Mouse (Mus musculus) layer of hippocampus, postnatal 36 days (tissue): ENCODE measurements around the gene Timd2. TPM values are rescaled to one million over a fixed set of nuclear protein-coding genes. Genes with fewer than 3 reads are reported as not detected.
"Not testable (repeated sequence)": the region's sequence is repeated elsewhere in the genome, so short reads cannot be mapped to it uniquely, and the experiment has no call there.

Source experiments
- DNase-seq, 2 experiments: peaks; one replicate each; pipeline ENCODE4 v3.0.0; 2022
- total RNA-seq, 2 experiments: library from RNA; stranded (reverse); gene quantifications; 2 replicates each; pipeline ENCODE4 v1.2.3; 2021

The Timd2 gene
- total RNA-seq = not detected

GRCm38 (mm10) chr11:46706664-46707356 is at the start of gene Timd2:
Gene Timd2 (minus strand): TSS chr11:46707061.
- no peak for DNase-seq

GRCm38 (mm10) chr11:46755714-46756113 is 48.9 kb upstream of the Timd2 start:
- DNase-seq = not testable (repeated sequence)

GRCm38 (mm10) chr11:46754669-46755068 is 47.8 kb upstream of the Timd2 start:
- DNase-seq = no peak

- no peak for DNase-seq
Observed at GRCm38 (mm10) chr11:46753662-46754061, 46.8 kb upstream of the Timd2 start.

- DNase-seq = no peak
Observed at GRCm38 (mm10) chr11:46747996-46748395, 41.1 kb upstream of the Timd2 start.

- no peak for DNase-seq
Observed at GRCm38 (mm10) chr11:46741716-46742115, 34.9 kb upstream of the Timd2 start.

- no peak for DNase-seq
Observed at GRCm38 (mm10) chr11:46740886-46741285, 34.0 kb upstream of the Timd2 start.

GRCm38 (mm10) chr11:46739501-46739900 is 32.6 kb upstream of the Timd2 start:
- no peak for DNase-seq

- DNase-seq = not testable (repeated sequence)
Observed at GRCm38 (mm10) chr11:46735076-46735475, 28.2 kb upstream of the Timd2 start, which contains the start of gene Havcr1. Gene Havcr1 (plus strand): TSS chr11:46735080.

- DNase-seq = no peak
Observed at GRCm38 (mm10) chr11:46734617-46735016, 27.8 kb upstream of the Timd2 start.

GRCm38 (mm10) chr11:46733242-46733789 is 26.5 kb upstream of the Timd2 start:
- no peak for DNase-seq

- DNase-seq = no peak
Observed at GRCm38 (mm10) chr11:46731541-46732070, 24.7 kb upstream of the Timd2 start.

- DNase-seq = no peak
Observed at GRCm38 (mm10) chr11:46698830-46699229, 8.0 kb downstream of the Timd2 start.

- DNase-seq = no peak
Observed at GRCm38 (mm10) chr11:46698278-46698655, 8.6 kb downstream of the Timd2 start.

- no peak for DNase-seq
Observed at GRCm38 (mm10) chr11:46697433-46698277, 9.2 kb downstream of the Timd2 start.

- not testable (repeated sequence) for DNase-seq
Observed at GRCm38 (mm10) chr11:46695849-46696248, 11.0 kb downstream of the Timd2 start.

- DNase-seq = no peak
Observed at GRCm38 (mm10) chr11:46690136-46690535, 16.7 kb downstream of the Timd2 start.

- no peak for DNase-seq
Observed at GRCm38 (mm10) chr11:46683723-46684122, 23.1 kb downstream of the Timd2 start.

GRCm38 (mm10) chr11:46682842-46683241 is 24.0 kb downstream of the Timd2 start:
- DNase-seq = no peak

- no peak for DNase-seq
Observed at GRCm38 (mm10) chr11:46667938-46668337, 38.9 kb downstream of the Timd2 start.

- DNase-seq = no peak
Observed at GRCm38 (mm10) chr11:46667105-46667504, 39.8 kb downstream of the Timd2 start.

GRCm38 (mm10) chr11:46665599-46666522 is 41.0 kb downstream of the Timd2 start:
- DNase-seq = no peak
